Mouse (Mus musculus): ENCODE data around the gene Vamp1. TPM values are rescaled to one million over a fixed set of nuclear protein-coding genes. Genes with fewer than 3 reads are reported as not detected.

The Vamp1 gene
- polyA plus RNA-seq, 1 experiment from 2014 or later, result 4.3 TPM

DNA sequence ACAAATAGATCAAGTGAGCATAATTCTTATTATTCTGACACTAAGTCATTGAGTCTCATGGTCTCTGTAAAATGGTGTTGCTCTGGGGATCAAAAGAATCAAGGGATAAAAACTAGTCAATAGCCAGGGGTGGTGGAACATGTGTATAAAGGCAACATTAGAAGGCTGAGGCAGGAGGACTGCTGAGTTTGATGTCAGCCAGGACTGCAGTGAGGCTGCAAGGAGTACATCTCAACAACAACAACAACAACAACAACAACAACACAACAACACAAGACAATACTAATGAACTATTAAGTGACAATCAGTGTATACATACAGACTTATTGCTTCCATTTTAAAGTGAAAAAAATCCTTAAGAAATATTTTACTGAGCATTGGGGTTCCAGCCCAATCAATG lies 24.5 kb upstream of the Vamp1 start:
- peak overlapping the region; percentile 60 for H3K4me3 ChIP-seq
- H3K27ac ChIP-seq, result peak overlapping the region; percentile 100
- peaks cover 63% of the 10 kb centered on the region for H3K36me3 ChIP-seq
- peaks cover 21% of the 10 kb centered on the region for H3K4me1 ChIP-seq
- no peak for ATAC-seq (ENCODE audit: insufficient number of reproducible peaks, insufficient read depth, low FRiP score, low TSS enrichment, low read depth)
- H3K27me3 ChIP-seq, result no peaks in the 10 kb centered on the region
- H3K4me2 ChIP-seq, result peak overlapping the region; percentile 84
- H3K9me3 ChIP-seq, result no peaks in the 10 kb centered on the region
- H3K9ac ChIP-seq, result peak overlapping the region; percentile 86

DNA sequence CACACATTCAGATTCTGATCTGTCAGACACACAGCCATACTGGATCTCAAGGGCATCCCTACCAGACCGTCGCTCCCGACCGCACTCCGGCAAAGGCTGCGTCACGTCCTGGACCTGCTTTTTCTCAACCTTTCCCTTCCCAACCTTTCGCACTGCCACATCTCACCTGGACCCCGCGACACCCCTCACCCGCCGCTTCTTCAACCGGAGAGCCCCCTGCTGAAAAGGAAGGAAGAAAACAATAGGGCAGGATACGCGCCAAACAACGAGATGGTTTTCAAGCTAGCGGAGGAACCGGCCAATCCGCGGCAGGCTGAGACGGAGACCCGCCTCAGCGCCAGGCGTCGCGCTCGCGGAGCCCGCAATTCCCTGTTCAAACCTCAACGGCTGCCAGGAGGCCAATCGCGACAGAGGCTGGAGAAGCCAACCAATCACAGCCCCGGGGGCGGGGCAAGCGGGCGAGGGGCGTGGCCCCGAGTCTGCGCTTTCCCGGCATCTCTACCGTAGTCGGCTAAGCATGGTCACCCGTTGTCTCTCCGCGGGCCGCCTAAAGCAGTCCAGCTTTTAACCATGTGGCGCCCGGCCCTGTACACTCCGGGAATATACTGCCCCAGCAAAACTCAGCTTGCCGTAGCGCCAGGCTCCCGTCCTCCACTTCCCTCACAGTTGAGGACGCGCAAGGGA lies 23.9 kb upstream of the Vamp1 start, which contains the start of the genes Ncapd2 and Mrpl51:
Gene Ncapd2 (minus strand): TSS at position 370 of the 684 bp plus-strand sequence.
Gene Mrpl51 (plus strand): TSS at position 470 of the 684 bp plus-strand sequence.
- H3K9me3 ChIP-seq, result no peaks in the 10 kb centered on the region
- H3K4me3 ChIP-seq, result peak within 1 kb of the TSS; percentile 60
- no peaks in the 10 kb centered on the region for H3K27me3 ChIP-seq
- H3K27ac ChIP-seq, result peak within 1 kb of the TSS; percentile 100
- under 1% methylated on average over 54 of the region's 54 CpGs for WGBS
- peak within 1 kb of the TSS; percentile 84 for H3K4me2 ChIP-seq
- peaks cover 21% of the 10 kb centered on the region for H3K4me1 ChIP-seq
- peak within 1 kb of the TSS; percentile 86 for H3K9ac ChIP-seq
- ATAC-seq (ENCODE audit: insufficient number of reproducible peaks, insufficient read depth, low FRiP score, low TSS enrichment, low read depth), result peak; percentile 95
- H3K36me3 ChIP-seq, result peaks cover 56% of the 10 kb centered on the region

GRCm38 (mm10) chr6:125192016-125192714 lies 23.2 kb upstream of the Vamp1 start:
- Histone ChIP-seq H3K36me3 (peaks cover 49% of the 10 kb centered on the region), H3K4me3 (peak overlapping the region; percentile 60), H3K27me3 (no peaks in the 10 kb centered on the region), H3K4me2 (peak overlapping the region; percentile 84), H3K4me1 (peaks cover 21% of the 10 kb centered on the region), H3K9ac (peak overlapping the region; percentile 86), H3K27ac (peak overlapping the region; percentile 100), H3K9me3 (no peaks in the 10 kb centered on the region)
- WGBS, result under 1% methylated on average over 34 of the region's 34 CpGs
- ATAC-seq (ENCODE audit: insufficient number of reproducible peaks, insufficient read depth, low FRiP score, low TSS enrichment, low read depth), result peak; percentile 89

DNA sequence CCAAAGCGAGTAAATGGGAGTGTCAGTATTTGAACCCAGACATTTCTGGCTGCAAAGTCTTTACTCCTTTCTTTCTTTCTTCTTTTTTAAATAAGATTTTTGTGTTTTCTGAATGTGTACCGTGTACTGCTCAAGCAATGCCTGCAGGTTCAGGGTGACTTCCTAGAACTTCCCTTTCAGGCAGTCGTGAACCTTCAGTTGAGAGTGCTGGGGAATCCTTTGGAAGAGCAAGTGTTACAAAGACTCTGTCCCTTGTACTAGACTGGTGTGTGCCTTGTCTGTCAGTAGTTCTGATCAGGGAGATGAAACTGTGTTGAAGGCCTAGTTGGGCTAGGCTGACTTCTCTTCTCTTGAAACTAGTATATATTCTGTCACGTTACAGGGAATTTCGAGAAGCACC lies 22.5 kb upstream of the Vamp1 start:
- peak overlapping the region; percentile 84 for H3K4me2 ChIP-seq
- peak overlapping the region; percentile 60 for H3K4me3 ChIP-seq
- no peaks in the 10 kb centered on the region for H3K9me3 ChIP-seq
- H3K9ac ChIP-seq, result peak overlapping the region; percentile 86
- peak overlapping the region; percentile 100; the same call in 1 of the 2 replicates for H3K27ac ChIP-seq
- peaks cover 21% of the 10 kb centered on the region for H3K4me1 ChIP-seq
- ATAC-seq (ENCODE audit: insufficient number of reproducible peaks, insufficient read depth, low FRiP score, low TSS enrichment, low read depth), result no peak
- H3K36me3 ChIP-seq, result peaks cover 43% of the 10 kb centered on the region
- WGBS, result 40% methylated on average over 5 of the region's 5 CpGs
- H3K27me3 ChIP-seq, result no peaks in the 10 kb centered on the region

DNA sequence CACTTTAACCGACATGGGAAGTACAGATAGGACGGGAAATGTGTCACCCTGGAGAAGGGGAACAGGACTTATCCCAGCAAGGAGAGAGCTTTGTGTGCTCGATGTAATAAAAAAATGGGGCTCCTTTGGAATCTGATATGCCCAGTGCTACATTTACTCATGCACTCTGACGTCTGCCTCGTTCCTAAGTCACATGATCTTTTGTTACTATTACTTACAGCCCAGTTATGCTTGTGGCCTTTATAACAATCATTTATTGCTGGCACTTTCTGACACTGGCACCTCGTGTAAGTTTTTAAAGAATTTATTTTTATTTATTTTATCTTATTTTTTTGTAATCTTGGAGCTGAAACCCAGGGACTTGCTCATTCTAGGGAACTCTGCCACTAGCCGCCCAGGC lies 22.0 kb upstream of the Vamp1 start:
- H3K4me3 ChIP-seq, result 0 out of 2 replicates have a peak overlapping the region, but pooled peaks have one; percentile 60

GRCm38 (mm10) chr6:125195541-125196075 lies 19.7 kb upstream of the Vamp1 start:
- H3K27me3 ChIP-seq, result no peaks in the 10 kb centered on the region
- no peak overlapping the region for H3K4me3 ChIP-seq
- peaks cover 25% of the 10 kb centered on the region for H3K36me3 ChIP-seq
- ATAC-seq (ENCODE audit: insufficient number of reproducible peaks, insufficient read depth, low FRiP score, low TSS enrichment, low read depth), result no peak
- peaks cover 11% of the 10 kb centered on the region for H3K4me1 ChIP-seq
- H3K27ac ChIP-seq, result 0 out of 2 replicates have a peak overlapping the region, but pooled peaks have one; percentile 23
- H3K9ac ChIP-seq, result no peak overlapping the region
- H3K9me3 ChIP-seq, result no peaks in the 10 kb centered on the region
- 38% methylated on average over 1 of the region's 1 CpGs for WGBS
- H3K4me2 ChIP-seq, result no peak overlapping the region

More for the DNA sequence above, 22.0 kb upstream of the Vamp1 start:
- Histone ChIP-seq H3K4me1 (peaks cover 21% of the 10 kb centered on the region), H3K27ac (no peak overlapping the region), H3K36me3 (peaks cover 37% of the 10 kb centered on the region), H3K4me2 (peak overlapping the region; percentile 84; the same call in 1 of the 2 replicates), H3K9ac (no peak overlapping the region), H3K27me3 (no peaks in the 10 kb centered on the region), H3K9me3 (no peaks in the 10 kb centered on the region)
- ATAC-seq (ENCODE audit: insufficient number of reproducible peaks, insufficient read depth, low FRiP score, low TSS enrichment, low read depth), result no peak
- WGBS, result 52% methylated on average over 7 of the region's 7 CpGs

DNA sequence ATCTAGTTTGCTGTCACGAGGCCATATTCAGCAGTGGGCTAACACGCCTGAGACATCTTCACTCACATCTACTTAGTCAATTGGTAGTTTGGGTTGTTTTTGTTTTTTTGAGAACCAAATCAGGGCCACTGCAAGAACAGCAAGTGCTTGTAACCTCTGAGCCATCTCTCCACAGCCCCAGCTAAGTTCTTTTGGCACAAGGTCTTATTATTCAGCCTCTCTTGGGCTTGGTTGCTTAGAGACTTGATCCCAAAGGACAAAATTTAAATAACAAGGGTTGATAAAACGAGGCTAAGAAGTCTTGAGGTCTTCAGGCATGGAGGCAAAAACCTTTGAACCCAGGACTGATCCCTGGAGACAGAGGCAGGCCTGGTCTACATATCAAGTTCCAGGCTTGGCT lies 19.1 kb upstream of the Vamp1 start:
- Histone ChIP-seq H3K4me3 (no peak overlapping the region), H3K27ac (no peak overlapping the region), H3K27me3 (no peaks in the 10 kb centered on the region), H3K9ac (no peak overlapping the region), H3K9me3 (no peaks in the 10 kb centered on the region), H3K4me2 (no peak overlapping the region), H3K36me3 (peaks cover 25% of the 10 kb centered on the region), H3K4me1 (peaks cover 11% of the 10 kb centered on the region)
- ATAC-seq (ENCODE audit: insufficient number of reproducible peaks, insufficient read depth, low FRiP score, low TSS enrichment, low read depth), result no peak
- 57% methylated on average over 3 of the region's 3 CpGs for WGBS

DNA sequence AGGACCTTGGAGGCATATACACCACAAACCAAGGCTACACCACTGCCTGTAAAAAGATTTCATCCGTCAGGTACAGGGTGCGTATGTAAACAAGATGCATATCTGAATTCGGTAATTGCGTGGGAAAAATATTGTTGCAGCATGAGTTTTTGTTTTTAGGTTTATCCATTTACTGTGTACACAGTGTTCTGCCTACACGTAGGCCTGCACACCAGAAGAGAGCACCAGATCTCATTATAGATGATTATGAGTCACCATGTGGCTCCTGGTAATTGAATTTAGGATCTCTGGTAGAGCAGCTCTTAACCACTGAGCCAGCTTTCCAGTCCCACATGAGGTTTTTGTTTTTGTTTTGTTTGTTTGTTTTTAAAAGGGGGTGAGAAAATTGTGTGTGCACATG lies 18.2 kb upstream of the Vamp1 start:
- 69% methylated on average over 5 of the region's 5 CpGs for WGBS
- Histone ChIP-seq H3K4me3 (no peak overlapping the region), H3K4me2 (no peak overlapping the region), H3K9ac (no peak overlapping the region), H3K36me3 (peaks cover 25% of the 10 kb centered on the region), H3K27me3 (no peaks in the 10 kb centered on the region), H3K4me1 (peaks cover 11% of the 10 kb centered on the region), H3K27ac (no peak overlapping the region), H3K9me3 (no peaks in the 10 kb centered on the region)
- 0 out of 2 replicates have a peak, but pooled peaks have one; percentile 22 for ATAC-seq (ENCODE audit: insufficient number of reproducible peaks, insufficient read depth, low FRiP score, low TSS enrichment, low read depth)

DNA sequence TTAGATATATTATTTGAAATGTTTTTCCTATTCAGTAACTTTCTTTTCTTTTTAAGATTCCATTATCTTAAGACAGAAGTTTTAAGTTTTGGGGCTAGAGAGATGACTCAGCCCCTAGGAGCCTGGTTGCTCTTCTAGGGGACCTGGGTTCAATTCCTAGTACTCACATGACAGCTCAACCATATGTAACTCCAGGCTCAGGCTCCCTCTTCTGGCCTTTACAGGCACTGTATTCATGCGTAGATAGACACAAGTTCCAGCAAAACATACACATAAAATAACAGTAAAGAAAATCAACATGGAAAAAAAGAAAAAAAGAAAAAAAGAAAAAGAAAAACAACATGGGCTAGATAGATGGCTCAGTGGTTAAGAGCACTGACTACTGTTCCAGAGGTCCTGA lies 4.9 kb upstream of the Vamp1 start:
- ATAC-seq (ENCODE audit: insufficient number of reproducible peaks, insufficient read depth, low FRiP score, low TSS enrichment, low read depth), result no peak
- H3K4me3 ChIP-seq, result no peak overlapping the region
- peaks cover 20% of the 10 kb centered on the region for H3K27me3 ChIP-seq
- H3K27ac ChIP-seq, result no peak overlapping the region
- 83% methylated on average over 1 of the region's 1 CpGs for WGBS
- no peak overlapping the region for H3K4me2 ChIP-seq
- H3K9me3 ChIP-seq, result no peaks in the 10 kb centered on the region
- H3K9ac ChIP-seq, result no peak overlapping the region
- no peaks in the 10 kb centered on the region for H3K36me3 ChIP-seq
- H3K4me1 ChIP-seq, result no peaks in the 10 kb centered on the region

- WGBS, result 38% methylated on average over 2 of the region's 2 CpGs
- H3K9ac ChIP-seq, result no peak overlapping the region
- H3K4me2 ChIP-seq, result no peak overlapping the region
- no peaks in the 10 kb centered on the region for H3K9me3 ChIP-seq
- peaks cover 31% of the 10 kb centered on the region for H3K27me3 ChIP-seq
- peaks cover 9% of the 10 kb centered on the region for H3K4me1 ChIP-seq
- H3K27ac ChIP-seq, result no peak overlapping the region
- H3K36me3 ChIP-seq, result no peaks in the 10 kb centered on the region
- H3K4me3 ChIP-seq, result no peak overlapping the region
- no peak for ATAC-seq (ENCODE audit: insufficient number of reproducible peaks, insufficient read depth, low FRiP score, low TSS enrichment, low read depth)
Observed at GRCm38 (mm10) chr6:125212621-125213020, 2.7 kb upstream of the Vamp1 start.

- H3K36me3 ChIP-seq, result no peaks in the 10 kb centered on the region
- H3K4me1 ChIP-seq, result peaks cover 9% of the 10 kb centered on the region
- H3K27me3 ChIP-seq, result peaks cover 33% of the 10 kb centered on the region
- H3K4me2 ChIP-seq, result no peak overlapping the region
- no peak overlapping the region for H3K9ac ChIP-seq
- H3K27ac ChIP-seq, result no peak overlapping the region
- 68% methylated on average over 6 of the region's 6 CpGs for WGBS
- no peaks in the 10 kb centered on the region for H3K9me3 ChIP-seq
- no peak for ATAC-seq (ENCODE audit: insufficient number of reproducible peaks, insufficient read depth, low FRiP score, low TSS enrichment, low read depth)
- no peak overlapping the region for H3K4me3 ChIP-seq
Observed at GRCm38 (mm10) chr6:125213129-125213528, 2.2 kb upstream of the Vamp1 start.
